Mouse (Mus musculus): ENCODE results near the gene Crybb3. TPM values are rescaled to one million over a fixed set of nuclear protein-coding genes. Genes with fewer than 3 reads are reported as not detected.

Crybb3 gene
- 2.4 TPM for polyA plus RNA-seq (2014; fragmentation: Illumina TruSeq; extraction: RNeasy Lipid Tissue Mini Kit (QIAGEN cat#74804); ENCODE audit: low read depth, low replicate concordance)

DNA sequence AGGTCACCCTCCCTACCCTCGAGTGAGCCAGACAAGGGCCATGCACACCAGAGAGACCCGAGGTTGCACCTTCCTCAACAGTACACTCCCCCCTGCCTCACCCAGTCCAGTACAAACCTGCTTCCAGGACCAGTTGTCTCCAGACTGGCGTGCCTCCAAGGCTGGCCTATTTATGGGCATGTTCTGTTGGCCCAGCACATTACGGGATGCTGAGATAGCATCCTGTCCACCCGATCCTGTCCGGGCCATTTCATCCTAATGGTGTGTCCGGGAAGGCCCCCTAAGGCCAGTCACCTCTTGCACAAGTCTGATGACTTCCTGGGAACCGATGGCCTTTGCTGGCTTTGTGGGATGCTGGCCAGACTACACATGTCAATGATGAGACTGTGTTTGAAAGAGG is at the start of gene Crybb3:
TSS of gene Crybb3 (minus strand) at position 146 of the 400 bp plus-strand sequence.

DNA sequence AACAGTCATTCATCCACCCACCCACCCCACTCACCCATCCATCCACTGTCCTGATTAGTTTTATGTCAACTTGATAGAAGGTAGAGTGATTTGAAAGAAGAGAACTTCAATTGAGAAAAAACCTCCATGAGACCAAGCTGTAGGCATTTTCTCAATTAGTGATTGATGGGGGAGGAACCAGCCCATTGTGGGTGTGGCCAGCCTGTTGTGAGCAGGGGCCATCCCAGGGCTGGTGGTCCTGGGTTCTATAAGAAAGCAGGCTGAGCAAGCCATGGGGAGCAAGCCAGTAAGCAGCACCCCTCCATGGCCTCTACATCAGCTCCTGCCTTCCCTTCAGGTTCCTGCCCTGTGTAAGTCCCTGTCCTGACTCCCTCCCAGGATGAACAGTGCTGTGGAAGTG is 11.4 kb downstream of the Crybb3 start, which contains the start of gene Crybb2:
TSS of gene Crybb2 (minus strand) at position 101 of the 400 bp plus-strand sequence.

Other genes starting within 250 kb of the Crybb3 start
- 1.6 TPM for gene Myo18b, start 185.2 kb downstream of the Crybb3 start, polyA plus RNA-seq (2014; fragmentation: Illumina TruSeq; extraction: RNeasy Lipid Tissue Mini Kit (QIAGEN cat#74804); ENCODE audit: low read depth, low replicate concordance)
- 11.4 TPM for gene Grk3, start 65.8 kb downstream of the Crybb3 start, polyA plus RNA-seq (2014; fragmentation: Illumina TruSeq; extraction: RNeasy Lipid Tissue Mini Kit (QIAGEN cat#74804); ENCODE audit: low read depth, low replicate concordance)
- not detected for gene Crybb2, start 11.5 kb downstream of the Crybb3 start, polyA plus RNA-seq (2014; fragmentation: Illumina TruSeq; extraction: RNeasy Lipid Tissue Mini Kit (QIAGEN cat#74804); ENCODE audit: low read depth, low replicate concordance)
- gene 2900026A02Rik, start 139.7 kb upstream of the Crybb3 start, polyA plus RNA-seq (2014; fragmentation: Illumina TruSeq; extraction: RNeasy Lipid Tissue Mini Kit (QIAGEN cat#74804); ENCODE audit: low read depth, low replicate concordance): 19.1 TPM
- gene Tmem211, start 145.3 kb upstream of the Crybb3 start, polyA plus RNA-seq (2014; fragmentation: Illumina TruSeq; extraction: RNeasy Lipid Tissue Mini Kit (QIAGEN cat#74804); ENCODE audit: low read depth, low replicate concordance): not detected
- 5.6 TPM for gene Sgsm1, start 229.2 kb upstream of the Crybb3 start, polyA plus RNA-seq (2014; fragmentation: Illumina TruSeq; extraction: RNeasy Lipid Tissue Mini Kit (QIAGEN cat#74804); ENCODE audit: low read depth, low replicate concordance)